Mouse (Mus musculus) gastrocnemius, postnatal 10 days (tissue): Measurements from ENCODE around the gene Akap8l. TPM values are rescaled to one million over a fixed set of nuclear protein-coding genes. Genes with fewer than 3 reads are reported as not detected.
A peak's percentile ranks its signal among the peaks of the same experiment; 100 is the strongest.

ENCODE experiments used
- DNase-seq: peaks from one replicate; pipeline ENCODE4 v3.0.0; 2021; ENCODE audit warnings: mixed read lengths
- total RNA-seq, 2 experiments: library from RNA; stranded (reverse); gene quantifications; 2 replicates each; pipeline ENCODE4 v1.2.3; 2021

Gene Akap8l
- total RNA-seq, 2 experiments from 2014 or later, result 23.7 to 39.9 TPM

GRCm38 (mm10) chr17:32319950-32320349 lies 30.5 kb downstream of the Akap8l start:
- no peak for DNase-seq

GRCm38 (mm10) chr17:32317708-32318107 lies 32.7 kb downstream of the Akap8l start:
- DNase-seq, result no peak

GRCm38 (mm10) chr17:32317032-32317431 lies 33.4 kb downstream of the Akap8l start:
- DNase-seq, result no peak

- no peak for DNase-seq
These were observed 34.8 kb downstream of the Akap8l start for GRCm38 (mm10) chr17:32315560-32315959.

- DNase-seq, result no peak
These were observed 36.5 kb downstream of the Akap8l start for GRCm38 (mm10) chr17:32313892-32314291.

GRCm38 (mm10) chr17:32312801-32313200 lies 37.6 kb downstream of the Akap8l start:
- no peak for DNase-seq

GRCm38 (mm10) chr17:32307963-32308362 lies 42.4 kb downstream of the Akap8l start:
- no peak for DNase-seq

GRCm38 (mm10) chr17:32298125-32298524 lies 52.3 kb downstream of the Akap8l start:
- no peak for DNase-seq

- no peak for DNase-seq
These were observed 54.5 kb downstream of the Akap8l start for GRCm38 (mm10) chr17:32295901-32296300.

GRCm38 (mm10) chr17:32295160-32295559 lies 55.2 kb downstream of the Akap8l start:
- no peak for DNase-seq

GRCm38 (mm10) chr17:32285138-32285670 lies 65.2 kb downstream of the Akap8l start:
- no peak for DNase-seq

GRCm38 (mm10) chr17:32284262-32285137 lies 65.9 kb downstream of the Akap8l start, which contains the start of gene Brd4:
Gene Brd4, minus strand, starts transcription at chr17:32284722.
- peak; percentile 89 for DNase-seq

- DNase-seq, result peak; percentile 43
These were observed 66.6 kb downstream of the Akap8l start for GRCm38 (mm10) chr17:32283771-32284221.

- peak; percentile 15 for DNase-seq
These were observed 67.1 kb downstream of the Akap8l start for GRCm38 (mm10) chr17:32283341-32283740.

GRCm38 (mm10) chr17:32281611-32282310 lies 68.6 kb downstream of the Akap8l start:
- no peak for DNase-seq

- no peak for DNase-seq
These were observed 69.3 kb downstream of the Akap8l start for GRCm38 (mm10) chr17:32281126-32281525.

GRCm38 (mm10) chr17:32280575-32280974 lies 69.8 kb downstream of the Akap8l start:
- DNase-seq, result no peak

GRCm38 (mm10) chr17:32277201-32277600 lies 73.2 kb downstream of the Akap8l start:
- no peak for DNase-seq

- DNase-seq, result no peak
These were observed 74.8 kb downstream of the Akap8l start for GRCm38 (mm10) chr17:32275568-32275967.
